Mouse (Mus musculus): ENCODE data around the gene Gramd1b. TPM values are rescaled to one million over a fixed set of nuclear protein-coding genes. Genes with fewer than 3 reads are reported as not detected.

Gramd1b gene
- polyA plus RNA-seq, 1 experiment = 79.8 TPM

DNA sequence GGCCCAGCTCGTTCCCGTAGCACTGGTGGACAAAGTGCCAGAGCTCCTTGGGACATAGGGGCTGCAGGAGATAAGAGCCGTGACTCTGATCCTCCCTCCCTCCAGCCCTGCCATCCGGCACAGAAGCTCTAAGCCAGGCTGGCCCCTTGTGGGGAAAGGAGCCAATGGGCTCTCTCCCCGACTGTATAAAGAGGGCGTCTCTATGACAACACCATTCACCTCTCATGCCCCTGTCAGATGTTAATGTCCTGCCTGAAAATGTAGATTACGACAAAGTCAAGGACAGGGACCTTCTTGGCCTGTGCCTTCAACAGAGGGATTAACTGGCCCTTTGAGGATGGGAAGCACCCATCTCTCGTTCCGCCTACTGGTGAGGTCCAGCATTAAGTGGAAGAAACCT, 219.4 kb downstream of the Gramd1b start:
- DNase-seq (ENCODE audit: low read depth) = no peak

DNA sequence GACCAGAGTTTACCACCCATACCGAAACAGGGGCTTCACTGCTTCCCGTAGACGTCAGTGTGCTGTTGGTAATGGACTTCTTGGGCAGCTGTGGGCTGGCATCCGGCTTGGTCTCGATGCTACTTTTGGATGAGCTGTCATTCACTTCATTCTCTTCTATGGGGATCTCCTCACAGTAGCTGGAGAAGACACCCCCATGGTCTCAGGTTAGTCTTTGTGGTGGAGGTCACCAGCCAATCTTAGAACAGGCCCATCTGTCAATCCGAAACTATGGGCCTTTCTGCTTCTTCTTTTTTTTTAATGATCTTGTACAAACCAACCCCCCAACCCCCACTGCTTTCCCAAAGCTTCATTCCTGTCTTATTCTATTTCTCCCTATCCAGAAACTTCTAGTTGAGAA, 221.3 kb downstream of the Gramd1b start:
- DNase-seq (ENCODE audit: low read depth) = no peak

DNA sequence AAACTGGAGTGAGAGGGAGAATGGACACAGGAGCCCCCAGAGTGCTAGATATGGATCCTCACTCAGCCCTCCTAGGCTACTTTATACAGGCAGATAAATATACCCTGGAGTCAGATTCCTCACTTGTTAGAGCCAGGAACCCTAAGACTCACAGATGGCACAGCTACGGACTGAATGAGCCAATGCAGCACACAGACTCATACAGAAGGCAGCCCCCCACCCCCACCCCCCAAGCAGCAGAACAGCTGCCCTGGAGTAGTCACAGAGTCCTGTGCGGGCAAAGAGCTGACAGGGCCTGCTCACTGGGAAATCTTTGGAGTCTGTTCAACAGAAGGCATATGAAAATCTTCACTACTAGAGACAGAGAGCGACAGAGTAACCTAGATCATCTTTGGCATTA, 223.9 kb downstream of the Gramd1b start:
- no peak for DNase-seq (ENCODE audit: low read depth)

GRCm38 (mm10) chr9:40304243-40304642, 226.9 kb downstream of the Gramd1b start:
- DNase-seq (ENCODE audit: low read depth) = no peak

DNA sequence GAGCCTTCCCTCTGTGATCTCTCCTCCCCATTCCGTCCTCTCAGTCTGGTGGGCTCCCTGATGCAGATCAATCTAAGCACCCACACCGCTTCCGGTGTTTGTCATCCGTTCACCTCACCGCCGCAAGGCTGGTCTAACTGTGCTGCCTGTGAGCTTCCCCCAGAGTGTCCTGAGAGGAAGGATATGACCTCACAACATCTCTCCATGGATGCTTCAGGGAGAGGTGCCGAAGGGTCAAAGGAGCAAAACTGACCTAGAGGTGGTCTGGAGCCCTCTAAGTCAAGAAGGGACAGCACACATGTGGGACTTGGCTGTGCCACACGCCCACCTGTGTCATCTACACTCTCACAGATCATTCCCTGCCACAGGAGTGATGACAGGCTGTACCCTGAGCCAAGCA, 228.8 kb downstream of the Gramd1b start:
- no peak for DNase-seq (ENCODE audit: low read depth)

DNA sequence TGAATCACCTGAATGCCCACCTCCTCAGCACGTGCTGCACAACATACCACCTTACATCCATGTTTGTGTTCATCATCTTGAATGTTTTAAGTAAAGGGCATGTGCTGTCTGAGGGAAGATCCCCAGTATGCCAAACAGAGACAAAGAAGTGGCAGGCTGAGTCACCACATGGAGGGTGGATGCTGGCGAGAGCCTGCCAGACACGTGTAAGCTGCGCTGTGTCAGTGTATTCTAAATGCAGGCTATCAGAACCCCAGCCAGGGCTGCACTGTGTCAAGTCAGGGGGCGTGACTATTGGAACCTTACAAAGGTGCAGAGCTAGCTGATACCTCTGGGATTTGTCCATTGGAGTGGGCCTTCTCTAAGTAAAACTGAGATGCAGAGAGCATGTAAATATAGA, 229.7 kb downstream of the Gramd1b start:
- DNase-seq (ENCODE audit: low read depth) = no peak

DNA sequence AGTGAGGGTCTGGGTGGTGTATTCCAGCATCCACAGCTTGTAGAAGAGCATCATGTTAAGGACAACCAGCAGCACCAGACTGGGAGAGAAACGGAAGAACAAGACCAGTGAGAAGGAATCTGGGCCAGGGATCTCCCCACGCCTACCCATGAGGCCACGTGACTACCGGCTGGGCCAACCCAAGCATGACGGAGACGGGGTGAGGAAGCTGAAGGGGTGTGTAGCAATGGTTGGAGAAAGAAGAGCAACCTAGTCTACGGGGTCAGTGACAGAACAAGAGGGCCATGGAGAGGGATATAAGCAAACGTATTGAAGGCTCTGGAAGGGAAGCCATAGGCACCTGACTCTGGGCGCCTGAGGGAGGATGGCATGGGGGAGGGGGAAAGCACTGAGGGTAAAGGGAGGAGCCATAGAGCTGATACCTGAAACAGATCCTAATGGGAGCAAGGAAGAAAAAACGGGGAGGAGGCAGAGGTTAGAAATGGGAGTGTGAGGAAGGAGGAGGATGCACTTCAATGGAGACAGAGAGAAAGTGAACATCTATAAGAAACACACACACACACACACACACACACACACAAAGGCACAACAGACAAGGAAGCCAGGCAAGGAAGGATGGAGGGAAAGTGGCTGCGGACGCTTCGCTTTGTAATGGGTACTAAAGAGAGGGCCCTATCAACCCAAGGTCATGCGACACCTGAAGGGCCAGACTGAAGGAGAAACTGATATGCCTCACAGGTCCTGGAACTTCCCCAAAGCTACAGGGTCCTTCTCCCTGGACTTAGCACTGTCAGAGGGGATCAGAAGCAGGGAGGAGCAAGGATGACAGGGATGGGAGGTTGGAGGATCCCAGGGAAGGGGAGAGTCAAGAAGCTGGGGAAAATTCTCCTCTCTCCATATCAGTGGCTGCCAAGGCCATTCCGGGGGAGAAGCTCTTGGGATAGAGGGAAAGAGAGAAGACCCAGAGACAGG, 230.9 kb downstream of the Gramd1b start:
- DNase-seq (ENCODE audit: low read depth) = no peak

DNA sequence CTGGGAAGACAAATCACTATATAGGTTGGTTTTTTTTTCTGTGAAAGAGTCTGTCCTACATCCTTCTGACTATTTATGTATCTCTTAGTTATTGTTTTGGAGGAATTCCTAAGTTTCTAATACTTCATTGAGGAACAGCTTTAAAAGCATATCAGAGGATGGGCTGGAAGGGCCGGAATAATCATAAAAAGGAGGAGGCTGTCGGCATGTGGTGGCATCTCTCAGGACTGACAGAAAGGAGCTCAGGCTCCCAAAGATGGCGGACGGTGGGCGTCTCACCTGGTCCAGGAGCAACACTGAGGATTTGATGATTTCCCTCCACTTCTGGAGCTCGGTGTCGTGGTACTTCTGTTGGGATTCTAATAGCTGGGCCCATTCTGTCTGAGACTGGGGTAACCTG, 231.9 kb downstream of the Gramd1b start:
- DNase-seq (ENCODE audit: low read depth) = no peak

DNA sequence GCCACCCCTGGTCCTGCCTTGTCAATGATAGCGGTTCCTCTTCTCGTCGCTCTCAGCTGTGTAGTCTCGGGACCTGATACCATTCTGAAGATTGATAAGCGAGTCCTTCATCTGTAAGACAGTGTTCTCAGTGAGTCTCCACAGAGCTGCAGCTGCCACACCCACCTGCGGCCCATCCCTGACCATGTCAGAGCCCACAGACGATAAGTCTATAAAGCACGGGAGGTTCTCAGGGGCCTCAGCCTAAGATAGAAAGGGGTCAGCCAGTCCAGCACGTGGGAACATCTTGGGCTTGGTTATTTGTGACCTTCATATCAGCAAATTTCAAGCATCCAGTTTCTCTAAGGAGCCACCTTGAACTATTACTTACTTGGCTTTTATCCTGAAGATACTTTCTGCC, 233.2 kb downstream of the Gramd1b start:
- no peak for DNase-seq (ENCODE audit: low read depth)

GRCm38 (mm10) chr9:40296251-40296650, 234.9 kb downstream of the Gramd1b start:
- no peak for DNase-seq (ENCODE audit: low read depth)

- no peak for DNase-seq (ENCODE audit: low read depth)
Observed at GRCm38 (mm10) chr9:40294866-40295265, 236.3 kb downstream of the Gramd1b start.

- DNase-seq (ENCODE audit: low read depth) = no peak
Observed at GRCm38 (mm10) chr9:40294210-40294609, 237.0 kb downstream of the Gramd1b start.

GRCm38 (mm10) chr9:40293740-40294139, 237.4 kb downstream of the Gramd1b start:
- DNase-seq (ENCODE audit: low read depth) = no peak

DNA sequence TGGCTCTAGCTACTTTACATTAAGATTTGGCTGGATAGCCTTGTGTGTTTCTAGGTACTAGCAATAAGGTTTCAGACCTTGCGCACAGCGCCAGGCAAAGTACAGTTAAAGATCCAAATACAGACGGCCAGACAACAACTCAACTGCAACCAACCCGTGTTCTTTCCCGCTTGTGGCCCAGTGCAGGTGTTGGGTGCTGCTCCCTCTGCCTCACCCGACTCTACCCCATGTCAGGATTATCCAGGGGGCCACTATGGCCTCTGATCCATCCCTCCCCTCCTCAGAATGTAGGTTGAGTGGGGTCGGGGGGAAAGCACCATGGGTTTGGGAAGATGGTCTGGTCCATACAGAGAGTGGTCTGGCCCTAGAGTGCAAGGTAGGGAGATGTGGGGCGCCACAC, 237.9 kb downstream of the Gramd1b start:
- no peak for DNase-seq (ENCODE audit: low read depth)

DNA sequence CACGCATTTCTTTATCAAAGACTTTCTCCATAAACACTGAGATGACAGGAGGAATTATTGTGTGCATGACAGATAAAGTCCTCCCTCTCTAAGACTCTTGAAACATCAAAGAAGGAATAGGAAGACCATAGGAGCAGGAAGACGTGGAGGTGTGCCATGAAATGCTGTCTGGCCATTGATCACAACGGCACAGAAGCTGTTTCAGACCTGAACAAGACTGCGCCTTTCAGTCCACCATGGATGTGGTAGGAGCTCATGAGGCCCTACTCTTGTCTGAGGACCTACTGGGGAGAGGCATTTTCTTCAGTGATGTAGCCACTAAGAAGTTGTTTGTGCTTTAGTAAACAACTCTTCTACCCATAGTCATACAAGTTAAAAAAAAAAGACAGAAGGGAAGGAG, 238.7 kb downstream of the Gramd1b start:
- DNase-seq (ENCODE audit: low read depth) = no peak

DNA sequence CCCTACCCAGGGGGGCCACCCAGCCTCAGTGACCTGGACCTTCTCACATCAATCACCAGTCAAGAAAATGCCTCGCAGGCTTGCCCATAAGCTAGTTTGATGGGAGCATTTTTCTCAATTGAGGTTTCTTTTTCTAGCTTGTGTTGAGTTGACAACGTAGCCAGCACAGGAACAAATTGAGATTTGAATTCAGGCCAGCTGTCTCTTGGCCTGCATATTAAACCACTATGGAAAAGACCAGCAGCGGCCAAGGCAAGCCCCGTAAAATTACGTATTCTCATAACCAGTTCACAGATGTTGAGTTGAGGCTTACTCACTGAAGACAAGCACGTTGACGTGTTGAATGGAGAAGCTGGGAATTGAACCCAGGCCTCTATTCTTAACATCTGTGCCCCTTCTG, 248.2 kb downstream of the Gramd1b start:
- DNase-seq (ENCODE audit: low read depth) = no peak

- DNase-seq (ENCODE audit: low read depth) = no peak
Observed at GRCm38 (mm10) chr9:40279438-40279837, 251.7 kb downstream of the Gramd1b start.

GRCm38 (mm10) chr9:40277671-40278070, 253.5 kb downstream of the Gramd1b start:
- DNase-seq (ENCODE audit: low read depth) = no peak

- DNase-seq (ENCODE audit: low read depth) = no peak
Observed at GRCm38 (mm10) chr9:40275904-40276303, 255.3 kb downstream of the Gramd1b start.

GRCm38 (mm10) chr9:40272822-40273221, 258.4 kb downstream of the Gramd1b start:
- no peak for DNase-seq (ENCODE audit: low read depth)

- no peak for DNase-seq (ENCODE audit: low read depth)
Observed at GRCm38 (mm10) chr9:40271075-40271474, 260.1 kb downstream of the Gramd1b start.

- no peak for DNase-seq (ENCODE audit: low read depth)
Observed at GRCm38 (mm10) chr9:40269880-40270279, 261.3 kb downstream of the Gramd1b start.

DNA sequence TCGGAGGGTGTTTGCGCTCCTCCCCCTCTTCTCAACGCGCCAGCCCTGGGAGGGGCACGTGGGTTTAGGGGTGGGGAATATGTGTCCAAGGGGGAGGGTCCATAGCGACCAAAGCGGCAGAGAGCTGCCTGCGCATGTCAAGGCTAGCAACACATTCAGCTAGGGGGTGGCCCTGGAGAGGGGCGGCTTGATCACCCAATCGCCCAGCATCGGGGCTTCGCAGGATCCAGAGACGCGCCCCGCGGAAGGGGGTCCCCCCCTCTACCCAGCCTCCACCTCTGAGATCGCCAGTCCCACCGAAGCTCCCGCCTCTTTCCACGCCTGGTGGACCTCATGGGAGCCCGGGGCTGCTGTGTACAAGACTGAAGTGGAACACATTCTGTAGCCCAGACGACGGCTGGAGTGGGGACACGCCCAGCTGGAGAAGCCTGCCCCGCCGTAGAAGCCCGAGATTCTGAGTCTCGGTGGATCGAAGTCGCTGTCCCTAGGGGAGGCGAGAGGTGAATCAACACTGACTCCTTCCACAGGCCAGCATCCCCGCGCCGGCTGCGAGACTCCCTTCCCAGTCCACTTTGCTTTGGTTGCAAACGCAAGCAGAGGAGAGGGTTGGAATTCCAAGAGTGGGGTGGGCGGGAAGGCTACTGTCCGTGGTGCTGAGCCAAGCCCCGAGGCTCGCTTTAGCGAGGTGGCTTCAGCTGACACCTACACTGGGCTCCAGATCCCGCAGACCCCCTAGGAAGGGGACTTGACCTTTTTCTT, 261.9 kb downstream of the Gramd1b start, which contains the start of gene Scn3b:
Gene Scn3b, plus strand, starts transcription at position 115 of the 759 bp plus-strand sequence.
- no peak for DNase-seq (ENCODE audit: low read depth)
